Mouse (Mus musculus) gastrocnemius, postnatal 4 days (tissue): ENCODE measurements around the gene Sco1. TPM values are rescaled to one million over a fixed set of nuclear protein-coding genes. Genes with fewer than 3 reads are reported as not detected.
"Not testable (repeated sequence)": the region's sequence is repeated elsewhere in the genome, so short reads cannot be mapped to it uniquely, and the experiment has no call there.

ENCODE experiments used
- DNase-seq, 2 experiments: peaks; one replicate each; pipeline ENCODE4 v3.0.0; 2021 to 2022; ENCODE audit warnings: low spot score in 2 of 2, mixed read lengths in 2 of 2
- total RNA-seq, 2 experiments: library from RNA; stranded (reverse); gene quantifications; 2 replicates each; pipeline ENCODE4 v1.2.3; 2021

Sco1 gene
- total RNA-seq, 2 experiments from 2014 or later, result 13.7 to 14.3 TPM

DNA sequence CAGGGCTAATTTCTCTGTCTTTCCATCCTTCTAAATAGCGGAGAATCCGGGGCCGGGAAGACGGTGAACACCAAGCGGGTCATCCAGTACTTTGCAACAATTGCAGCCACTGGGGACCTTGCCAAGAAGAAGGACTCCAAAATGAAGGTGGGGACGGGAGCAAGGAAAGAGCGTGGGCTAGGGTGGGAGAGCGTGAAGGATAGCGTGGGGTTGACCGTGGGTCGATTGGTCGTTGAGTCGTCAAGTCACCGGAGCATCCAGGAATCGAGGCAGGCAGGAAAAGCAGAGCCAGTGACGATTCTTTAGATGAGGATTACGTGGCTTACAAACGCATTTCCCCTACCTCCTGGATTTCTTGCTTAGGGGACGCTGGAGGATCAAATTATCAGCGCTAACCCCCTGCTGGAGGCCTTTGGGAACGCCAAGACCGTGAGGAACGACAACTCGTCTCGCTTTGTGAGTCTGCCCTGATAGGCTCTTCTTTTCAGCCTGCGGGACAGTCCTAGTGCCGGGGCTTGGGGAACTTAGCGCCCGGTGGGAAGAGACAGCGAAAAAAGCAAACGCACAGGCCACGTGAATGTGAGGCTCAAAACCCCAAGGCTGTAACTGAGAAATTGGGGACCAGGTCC, 31.4 kb downstream of the Sco1 start:
- DNase-seq, result no peak

GRCm38 (mm10) chr11:67085489-67085888, 33.0 kb downstream of the Sco1 start:
- peak in 1 of 2 experiments; percentile 66 for DNase-seq

DNA sequence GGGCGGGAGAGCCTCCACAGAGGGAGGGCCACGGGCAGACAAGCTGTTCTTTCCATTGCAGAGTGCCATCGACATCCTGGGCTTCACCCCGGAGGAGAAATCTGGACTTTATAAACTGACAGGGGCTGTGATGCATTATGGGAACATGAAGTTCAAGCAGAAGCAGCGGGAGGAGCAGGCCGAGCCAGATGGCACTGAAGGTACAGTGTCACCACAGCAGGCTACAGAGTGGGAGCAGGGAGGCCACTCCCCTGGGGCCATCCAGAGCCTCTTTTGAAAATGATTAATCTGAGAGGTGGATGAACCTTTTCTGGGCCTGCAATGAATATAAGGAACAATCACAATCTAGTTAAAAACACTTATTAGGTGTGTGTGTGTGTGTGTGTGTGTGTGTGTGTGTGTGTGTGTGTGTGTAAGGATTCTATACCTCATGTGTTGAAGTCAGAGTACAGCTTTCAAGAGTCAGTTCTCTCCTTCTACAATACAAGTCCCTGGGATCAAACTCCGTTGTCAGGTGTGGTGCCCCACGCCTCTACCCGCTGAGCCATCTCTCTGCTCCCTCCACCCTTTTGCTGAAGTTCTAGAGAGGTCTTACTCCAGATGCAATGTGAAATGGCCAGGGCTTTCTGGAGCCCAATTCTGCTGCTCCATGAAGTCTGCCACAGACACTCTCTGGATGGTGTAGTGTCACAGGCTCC, 34.1 kb downstream of the Sco1 start:
- no peak for DNase-seq

- no peak for DNase-seq
Measured at GRCm38 (mm10) chr11:67087225-67087624, 34.8 kb downstream of the Sco1 start.

- DNase-seq, result not testable (repeated sequence)
Measured at GRCm38 (mm10) chr11:67092354-67092753, 39.9 kb downstream of the Sco1 start.

DNA sequence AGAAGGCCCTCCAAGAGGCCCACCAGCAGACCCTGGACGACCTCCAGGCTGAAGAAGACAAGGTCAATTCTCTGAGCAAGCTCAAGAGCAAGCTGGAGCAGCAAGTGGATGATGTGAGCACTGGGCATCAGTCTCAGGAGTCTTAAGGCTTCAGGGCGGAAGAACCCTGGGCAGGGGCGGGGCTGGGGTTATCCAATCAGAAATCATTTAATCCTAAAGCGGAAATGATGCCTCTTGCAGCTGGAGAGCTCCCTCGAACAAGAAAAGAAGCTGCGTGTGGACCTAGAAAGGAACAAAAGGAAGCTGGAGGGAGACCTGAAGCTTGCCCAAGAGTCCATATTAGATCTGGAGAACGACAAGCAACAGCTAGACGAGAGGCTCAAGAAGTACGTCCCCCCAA, 40.7 kb downstream of the Sco1 start:
- DNase-seq, result no peak

DNA sequence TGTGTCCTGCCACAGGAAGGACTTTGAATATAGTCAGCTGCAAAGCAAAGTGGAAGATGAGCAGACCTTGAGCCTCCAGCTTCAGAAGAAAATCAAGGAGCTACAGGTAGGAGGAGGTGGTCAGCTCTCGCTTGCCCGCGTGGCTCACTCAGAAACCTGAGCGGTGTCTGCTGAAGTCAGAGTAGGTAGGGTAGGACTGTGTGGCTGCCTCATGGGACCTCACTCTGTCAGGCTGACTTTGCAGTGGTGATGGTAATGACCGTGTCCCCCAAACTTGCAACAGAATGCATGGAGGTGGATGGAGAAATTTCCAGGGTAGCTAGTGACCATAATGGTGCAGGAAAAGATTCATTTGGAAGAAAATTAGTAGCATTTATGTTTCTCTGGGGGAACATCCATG, 41.2 kb downstream of the Sco1 start:
- no peak for DNase-seq

- DNase-seq, result no peak
Measured at GRCm38 (mm10) chr11:67094470-67094869, 42.0 kb downstream of the Sco1 start.

DNA sequence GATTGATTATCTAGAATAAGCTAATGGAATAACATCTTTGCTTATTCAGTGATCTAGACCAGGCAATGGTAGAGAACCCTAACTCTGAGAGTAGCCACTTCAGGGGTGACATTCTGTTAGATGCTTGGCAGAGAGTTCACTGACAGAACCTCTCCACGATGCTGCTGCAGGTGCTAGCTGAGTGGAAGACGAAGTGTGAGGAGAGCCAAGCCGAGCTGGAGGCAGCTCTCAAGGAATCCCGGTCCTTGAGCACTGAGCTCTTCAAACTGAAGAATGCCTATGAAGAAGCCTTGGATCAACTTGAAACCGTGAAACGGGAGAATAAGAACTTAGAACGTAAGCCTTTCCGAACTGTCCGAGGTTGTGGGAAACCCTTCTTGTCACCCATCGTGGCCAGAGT, 45.2 kb downstream of the Sco1 start:
- DNase-seq, result no peak

GRCm38 (mm10) chr11:67098427-67098826, 46.0 kb downstream of the Sco1 start:
- DNase-seq, result no peak

DNA sequence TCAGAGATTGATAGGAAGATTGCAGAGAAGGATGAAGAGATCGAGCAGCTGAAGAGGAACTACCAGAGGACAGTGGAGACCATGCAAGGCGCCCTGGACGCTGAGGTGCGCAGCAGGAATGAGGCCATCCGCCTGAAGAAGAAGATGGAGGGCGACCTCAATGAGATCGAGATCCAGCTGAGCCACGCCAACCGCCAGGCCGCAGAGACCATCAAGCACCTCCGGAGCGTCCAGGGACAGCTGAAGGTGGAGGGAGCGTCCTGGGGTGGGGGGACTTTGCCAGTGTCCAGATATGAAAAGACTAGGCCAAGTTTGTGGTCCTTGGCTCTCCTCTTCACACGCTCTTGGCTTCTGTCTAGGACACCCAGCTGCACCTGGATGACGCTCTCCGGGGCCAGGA, 46.8 kb downstream of the Sco1 start:
- no peak for DNase-seq

DNA sequence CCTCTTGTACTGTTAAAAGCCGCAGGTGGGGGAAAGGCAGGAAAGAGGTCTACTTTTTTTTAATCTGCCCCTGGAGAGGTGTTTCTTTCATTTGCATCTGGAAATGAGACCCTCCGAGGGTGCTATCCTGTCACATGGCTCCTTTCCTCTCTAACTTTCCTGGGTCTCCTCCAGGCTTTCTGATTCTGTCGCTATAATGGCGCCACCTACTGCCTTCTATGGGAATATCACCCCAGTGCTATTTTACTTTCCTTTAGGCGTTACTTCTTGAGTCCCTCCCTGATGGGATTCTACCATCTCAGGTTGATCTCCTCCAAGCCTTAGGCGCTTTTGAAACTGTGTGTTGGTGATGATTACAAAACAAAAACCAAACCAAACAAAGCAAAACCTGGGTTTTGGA, 47.7 kb downstream of the Sco1 start:
- DNase-seq, result no peak

DNA sequence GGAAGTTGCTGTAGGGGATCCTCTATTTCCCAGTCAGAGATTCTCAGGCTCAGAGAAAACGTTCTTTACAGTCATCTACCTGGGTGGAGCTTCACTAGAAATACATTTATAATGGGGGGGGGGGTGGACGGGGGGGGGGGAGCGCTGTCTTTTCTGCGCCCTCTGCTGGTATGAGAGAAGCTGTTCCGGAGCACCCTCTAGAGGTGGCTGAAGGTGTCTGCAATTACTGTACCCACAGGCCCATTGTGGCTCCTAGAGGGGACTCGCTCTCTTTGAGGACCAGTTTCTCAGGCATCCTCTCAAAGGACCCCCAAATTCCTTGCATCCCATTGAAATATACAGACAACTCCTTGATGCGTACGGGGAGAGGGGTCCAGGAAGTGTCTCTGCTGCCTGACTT, 49.2 kb downstream of the Sco1 start:
- no peak for DNase-seq

DNA sequence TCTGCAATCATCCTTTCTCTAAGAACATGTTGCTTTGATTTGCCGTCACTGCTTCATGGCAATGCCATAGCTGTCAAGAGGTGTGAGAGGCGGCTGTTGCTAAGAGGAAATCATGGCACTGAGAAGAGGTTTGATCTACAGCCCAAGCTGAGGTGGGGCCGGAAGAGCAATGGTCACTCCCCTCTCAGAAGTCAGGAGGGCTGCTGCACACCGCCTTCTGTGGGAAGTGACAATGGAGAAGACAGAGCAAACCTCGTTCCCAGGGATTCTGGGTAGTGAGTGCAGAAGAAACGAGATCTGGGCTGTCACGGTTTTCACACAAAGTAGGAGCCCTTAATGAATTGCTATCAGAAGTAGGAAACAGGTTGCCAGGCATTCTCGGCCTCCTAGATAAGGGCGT, 50.8 kb downstream of the Sco1 start:
- DNase-seq, result no peak

DNA sequence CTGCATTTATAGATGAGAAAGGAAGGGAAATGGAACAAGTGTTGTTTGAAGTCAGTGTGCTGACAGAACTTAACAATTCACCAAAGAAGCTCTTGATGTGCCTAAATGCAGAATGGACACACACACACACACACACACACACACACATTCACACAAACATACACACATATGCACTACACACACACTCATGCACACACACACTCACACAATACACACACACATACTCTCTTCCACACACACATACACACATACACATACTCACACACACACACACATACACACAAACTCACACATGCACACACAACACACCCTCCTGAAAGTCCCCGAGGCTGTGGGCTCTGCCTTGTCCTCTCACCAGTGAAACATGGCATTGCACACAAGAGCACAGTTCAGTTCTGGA, 51.8 kb downstream of the Sco1 start:
- DNase-seq, result no peak

GRCm38 (mm10) chr11:67104714-67105113, 52.2 kb downstream of the Sco1 start:
- no peak for DNase-seq

DNA sequence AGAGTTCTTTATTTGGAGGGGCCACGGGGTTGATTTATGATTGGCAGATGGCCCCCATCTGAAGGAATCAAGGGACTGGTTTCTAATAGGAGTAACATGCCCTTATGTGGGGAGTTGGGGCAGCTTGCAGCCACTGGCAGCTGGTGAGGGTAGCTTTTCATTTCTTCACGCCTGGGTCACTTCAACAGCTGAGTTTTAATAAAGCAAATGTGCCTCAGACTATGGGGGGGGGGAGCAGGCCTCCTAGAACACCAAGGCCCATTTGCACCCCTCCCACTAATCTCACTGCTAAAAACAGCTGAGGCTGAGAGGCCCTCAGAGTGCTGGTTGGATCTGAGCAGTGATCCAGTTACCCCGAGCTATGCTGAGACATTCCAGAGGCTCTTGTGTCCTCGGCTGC, 53.2 kb downstream of the Sco1 start:
- DNase-seq, result no peak

DNA sequence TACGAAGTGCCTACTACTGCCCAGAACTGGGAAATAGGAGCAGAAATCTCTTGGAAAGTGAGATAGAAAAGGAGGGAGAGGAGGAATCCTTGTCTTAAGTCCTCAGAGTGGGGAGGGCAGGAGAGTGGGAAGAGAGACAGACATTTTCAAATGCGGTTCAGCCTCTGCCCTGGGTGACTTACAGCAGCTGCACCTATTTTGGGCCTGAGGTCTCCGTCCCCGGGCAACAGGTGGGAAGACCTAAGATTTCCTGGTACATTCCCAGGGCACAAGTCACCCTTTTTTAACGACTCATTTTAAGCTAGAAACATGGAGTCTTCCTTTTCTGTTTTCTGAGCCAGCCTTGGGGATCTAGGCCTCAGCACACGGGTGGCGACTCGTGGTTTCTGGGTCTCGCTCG, 54.5 kb downstream of the Sco1 start:
- no peak for DNase-seq

GRCm38 (mm10) chr11:67110168-67110948, 57.9 kb downstream of the Sco1 start:
- DNase-seq, result peak in 1 of 2 experiments; percentile 59

- peak; percentile 50 to 73 for DNase-seq
Measured at GRCm38 (mm10) chr11:67112019-67112850, 59.8 kb downstream of the Sco1 start.

DNA sequence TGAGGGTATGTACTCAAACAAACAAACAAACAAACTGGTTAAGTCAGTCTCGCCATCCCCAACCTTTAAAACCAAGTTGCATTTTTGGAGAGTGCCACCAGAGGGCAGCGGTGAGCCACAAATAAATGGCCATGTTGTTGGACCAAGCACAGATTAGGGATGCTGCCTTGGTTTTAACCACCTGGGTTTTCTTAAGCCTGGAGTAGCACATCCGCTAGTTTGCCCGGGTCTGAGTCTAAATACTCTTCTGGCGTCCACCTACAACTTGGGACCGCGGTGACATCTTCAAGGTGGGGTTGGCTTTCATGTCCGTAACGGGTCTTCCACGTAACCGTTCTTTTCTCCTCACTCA, 60.4 kb downstream of the Sco1 start:
- peak in 1 of 2 experiments; percentile 67 for DNase-seq
